Mouse (Mus musculus) CD4-positive, CD25-positive, alpha-beta regulatory T cell, adult 4 months (primary cell): Measurements from ENCODE around the gene Eif3g. TPM values are rescaled to one million over a fixed set of nuclear protein-coding genes. Genes with fewer than 3 reads are reported as not detected.

Experiments
- ATAC-seq: one replicate; pipeline ENCODE4 v1.8.0; 2017
- polyA plus RNA-seq, 2 experiments: library from polyadenylated mRNA; unstranded; fragments of 100-300 nt; shearing (Covaris generic); gene quantifications; one replicate each; pipeline ENCODE4 v1.2.1; 2017

The Eif3g gene
- polyA plus RNA-seq, 2 experiments from 2014 or later = 200 to 213 TPM

- ATAC-seq = no peak
Observed at GRCm38 (mm10) chr9:20857131-20857530, 41.3 kb downstream of the Eif3g start.

- ATAC-seq = no peak
Observed at GRCm38 (mm10) chr9:20850179-20850578, 48.2 kb downstream of the Eif3g start.

Other genes with a start within 250 kb of the Eif3g start
- gene Pin1, start 246.5 kb downstream of the Eif3g start, polyA plus RNA-seq = 10 to 100 TPM; 19.7 to 22.9 TPM
- gene Olfm2, start 152.3 kb downstream of the Eif3g start, polyA plus RNA-seq = under 1 TPM in 1 of 2 experiments, not detected in 1; 0.44 TPM
- gene Col5a3, start 83.6 kb downstream of the Eif3g start, polyA plus RNA-seq = not detected
- gene Rdh8, start 80.1 kb downstream of the Eif3g start, polyA plus RNA-seq = not detected
- 10 to 100 TPM; 13.8 to 24.3 TPM for gene A230050P20Rik, start 30.0 kb downstream of the Eif3g start, polyA plus RNA-seq
- gene Angptl6, start 18.9 kb downstream of the Eif3g start, polyA plus RNA-seq = 1 to 10 TPM in 1 of 2 experiments, under 1 TPM in 1; 0.43 to 1.1 TPM
- gene Ppan, start 10.4 kb downstream of the Eif3g start, polyA plus RNA-seq = 10 to 100 TPM; 24.1 to 36.4 TPM
- gene Dnmt1, start 61.3 kb upstream of the Eif3g start, polyA plus RNA-seq = 10 to 100 TPM; 43.0 to 75.2 TPM
- 1 to 10 TPM; 3.2 to 5.6 TPM for gene S1pr2, start 78.2 kb upstream of the Eif3g start, polyA plus RNA-seq
- 100 to 1,000 TPM in 1 of 2 experiments, 10 to 100 TPM in 1; 94.9 to 122 TPM for gene Mrpl4, start 104.1 kb upstream of the Eif3g start, polyA plus RNA-seq
- gene Icam1, start 117.4 kb upstream of the Eif3g start, polyA plus RNA-seq = 100 to 1,000 TPM in 1 of 2 experiments, 10 to 100 TPM in 1; 66.8 to 106 TPM
- gene Icam4, start 130.8 kb upstream of the Eif3g start, polyA plus RNA-seq = 1 to 10 TPM; 2.7 to 3.5 TPM
- under 1 TPM in 1 of 2 experiments, not detected in 1; 0.20 TPM for gene Icam5, start 133.4 kb upstream of the Eif3g start, polyA plus RNA-seq
- gene Zglp1, start 168.5 kb upstream of the Eif3g start, polyA plus RNA-seq = 1 to 10 TPM in 1 of 2 experiments, not detected in 1; 1.4 TPM
- gene Gm49373, start 174.5 kb upstream of the Eif3g start, polyA plus RNA-seq = under 1 TPM in 1 of 2 experiments, not detected in 1; 0.75 TPM
- gene Fdx1l, start 175.0 kb upstream of the Eif3g start, polyA plus RNA-seq = 10 to 100 TPM; 13.9 to 16.5 TPM
- gene Gm38431, start 193.4 kb upstream of the Eif3g start, polyA plus RNA-seq = 1 to 10 TPM in 1 of 2 experiments, under 1 TPM in 1; 0.20 to 2.9 TPM
- 10 to 100 TPM; 18.5 to 21.1 TPM for gene Raver1, start 193.4 kb upstream of the Eif3g start, polyA plus RNA-seq
- gene Tyk2, start 232.6 kb upstream of the Eif3g start, polyA plus RNA-seq = 10 to 100 TPM; 35.2 to 77.5 TPM